Mouse (Mus musculus): Measurements from ENCODE around the gene Gtf3c3.

The Gtf3c3 gene

GRCm38 (mm10) chr1:54438340-54439079 is at the start of gene Gtf3c3:
Gene Gtf3c3 (minus strand): TSS chr1:54438971.
- peak; percentile 80 for DNase-seq (ENCODE audit: low read depth, low spot score)

- no peak for DNase-seq (ENCODE audit: low read depth, low spot score)
Observed at GRCm38 (mm10) chr1:54484744-54485420, 46.1 kb upstream of the Gtf3c3 start.

DNA sequence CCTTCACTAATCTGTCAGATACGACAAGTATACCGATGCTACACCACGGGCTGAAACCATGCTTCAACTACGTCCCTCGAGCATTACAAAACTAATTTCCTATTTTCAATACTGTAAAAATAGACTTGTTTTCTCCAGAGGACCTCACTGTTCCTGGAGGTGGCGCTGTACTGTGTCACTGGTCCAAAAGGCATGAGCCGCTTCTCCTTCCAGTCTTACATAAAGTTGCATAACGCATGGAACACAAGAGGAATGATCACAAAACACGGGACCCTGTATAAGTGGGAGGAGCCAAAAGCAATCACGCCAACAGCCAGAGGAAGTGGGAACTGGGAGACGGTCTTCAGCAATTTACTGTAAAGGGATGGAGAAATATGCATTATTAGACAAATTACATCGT is 41.7 kb upstream of the Gtf3c3 start:
- no peak for DNase-seq (ENCODE audit: low read depth, low spot score)

- DNase-seq (ENCODE audit: low read depth, low spot score), result no peak
Observed at GRCm38 (mm10) chr1:54468662-54469061, 29.9 kb upstream of the Gtf3c3 start.

DNA sequence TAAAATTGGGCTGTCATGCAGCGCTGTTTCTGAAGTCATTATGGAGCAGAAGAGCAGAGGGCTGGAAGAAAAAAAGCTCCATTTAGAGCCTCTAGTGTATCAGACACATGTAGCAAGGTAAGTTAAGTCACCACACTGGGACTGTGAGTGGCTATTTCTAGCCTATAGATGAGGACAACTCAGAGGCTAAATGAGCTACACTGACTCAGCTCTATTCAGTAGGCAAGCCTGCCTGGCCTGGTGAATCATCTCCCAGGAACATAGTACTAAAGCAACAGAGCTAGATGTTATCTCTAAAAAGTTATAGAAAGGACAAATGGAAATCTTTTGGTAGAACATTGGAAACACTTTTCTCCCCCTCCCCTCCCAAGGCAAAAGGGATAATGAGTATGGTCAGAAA is 28.6 kb upstream of the Gtf3c3 start:
- DNase-seq (ENCODE audit: low read depth, low spot score), result no peak

DNA sequence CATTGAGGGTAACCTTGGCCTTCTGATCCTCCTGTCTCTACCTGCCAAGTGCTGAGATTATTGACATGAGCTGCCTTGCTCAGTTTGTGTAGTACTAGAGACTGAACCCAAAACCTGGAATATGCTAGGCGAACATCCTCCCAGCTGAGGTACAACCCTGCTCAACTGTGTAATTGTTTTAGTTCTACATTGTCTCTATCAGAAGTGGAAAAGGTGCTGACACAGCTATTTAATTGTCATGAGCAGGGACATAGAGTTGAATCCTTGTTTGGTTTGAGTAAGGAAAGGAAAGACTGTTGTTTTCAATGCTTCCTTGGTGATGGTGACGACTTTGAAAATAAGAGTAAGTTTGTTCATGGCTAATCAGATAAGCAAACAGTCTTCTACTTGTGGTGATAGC is 13.3 kb upstream of the Gtf3c3 start:
- DNase-seq (ENCODE audit: low read depth, low spot score), result no peak

- no peak for DNase-seq (ENCODE audit: low read depth, low spot score)
Observed at GRCm38 (mm10) chr1:54448833-54449232, 10.1 kb upstream of the Gtf3c3 start.

GRCm38 (mm10) chr1:54443641-54444040 is 4.9 kb upstream of the Gtf3c3 start:
- no peak for DNase-seq (ENCODE audit: low read depth, low spot score)

- no peak for DNase-seq (ENCODE audit: low read depth, low spot score)
Observed at GRCm38 (mm10) chr1:54439080-54439476, 307 bp upstream of the Gtf3c3 start.

DNA sequence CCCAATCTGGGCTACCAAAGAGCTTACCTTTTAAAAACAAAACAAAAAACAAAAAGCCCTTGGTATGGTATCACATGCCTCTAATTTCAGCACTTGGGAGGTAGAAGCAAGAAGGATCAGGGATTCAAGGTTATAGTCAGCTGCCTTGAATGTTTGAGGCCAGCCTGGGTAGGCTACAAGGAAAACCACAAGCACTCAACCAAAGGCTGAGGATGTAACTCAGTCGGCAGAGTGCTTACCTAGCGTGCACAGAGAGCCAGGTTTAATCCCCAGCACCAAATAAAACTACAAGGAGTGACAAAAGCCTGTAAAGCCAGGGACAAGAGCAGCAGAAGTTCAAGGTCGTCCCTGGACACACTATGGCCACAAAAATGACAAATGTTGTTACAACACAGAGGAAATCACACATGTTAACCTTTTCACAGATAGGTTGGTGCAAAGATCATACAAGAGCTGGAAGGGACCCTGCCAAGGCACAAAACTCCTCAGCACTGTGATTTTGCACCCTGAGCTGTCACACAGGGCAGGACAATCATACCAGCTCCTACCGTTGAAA is 16.5 kb downstream of the Gtf3c3 start:
- no peak for DNase-seq (ENCODE audit: low read depth, low spot score)

- no peak for DNase-seq (ENCODE audit: low read depth, low spot score)
Observed at GRCm38 (mm10) chr1:54421670-54422069, 17.1 kb downstream of the Gtf3c3 start.

DNA sequence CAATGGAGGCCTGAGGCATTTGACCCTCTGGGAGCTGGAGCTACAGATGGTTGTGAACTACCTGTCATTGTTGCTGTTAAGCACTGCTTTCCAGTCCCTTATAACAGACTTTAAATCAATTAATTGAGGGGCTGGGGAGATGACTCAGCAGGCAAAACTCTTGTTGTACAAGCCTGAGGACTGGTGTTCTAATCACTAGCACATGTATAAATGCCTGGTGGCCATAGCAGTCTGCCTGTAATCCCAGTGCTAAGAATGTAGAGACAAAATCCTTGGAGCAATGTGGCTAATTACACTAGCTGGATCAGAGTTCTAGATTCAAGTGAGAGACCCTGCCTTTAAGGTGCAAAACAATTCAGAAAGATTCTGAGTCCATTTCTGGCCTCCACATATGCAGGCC is 36.0 kb downstream of the Gtf3c3 start:
- no peak for DNase-seq (ENCODE audit: low read depth, low spot score)

DNA sequence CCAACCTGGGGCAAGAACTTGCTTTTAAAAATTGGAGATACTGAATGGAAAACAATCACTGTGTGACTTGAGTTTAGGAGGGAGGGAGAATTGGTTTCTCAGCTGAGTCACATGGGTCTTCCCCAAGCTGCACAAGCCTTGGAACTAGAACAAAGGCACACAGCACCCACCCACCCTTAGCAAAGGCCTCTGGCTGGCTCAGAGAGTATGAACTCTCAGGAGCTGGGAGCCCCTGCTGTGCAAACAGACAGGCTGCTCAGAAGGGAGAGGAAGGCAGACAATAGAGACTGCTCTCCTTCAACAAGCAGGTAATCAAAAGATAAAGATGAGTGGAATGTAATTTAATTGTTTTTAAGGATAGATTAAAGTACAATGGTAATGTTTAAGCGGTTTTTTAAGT is 54.5 kb downstream of the Gtf3c3 start:
- DNase-seq (ENCODE audit: low read depth, low spot score), result no peak

DNA sequence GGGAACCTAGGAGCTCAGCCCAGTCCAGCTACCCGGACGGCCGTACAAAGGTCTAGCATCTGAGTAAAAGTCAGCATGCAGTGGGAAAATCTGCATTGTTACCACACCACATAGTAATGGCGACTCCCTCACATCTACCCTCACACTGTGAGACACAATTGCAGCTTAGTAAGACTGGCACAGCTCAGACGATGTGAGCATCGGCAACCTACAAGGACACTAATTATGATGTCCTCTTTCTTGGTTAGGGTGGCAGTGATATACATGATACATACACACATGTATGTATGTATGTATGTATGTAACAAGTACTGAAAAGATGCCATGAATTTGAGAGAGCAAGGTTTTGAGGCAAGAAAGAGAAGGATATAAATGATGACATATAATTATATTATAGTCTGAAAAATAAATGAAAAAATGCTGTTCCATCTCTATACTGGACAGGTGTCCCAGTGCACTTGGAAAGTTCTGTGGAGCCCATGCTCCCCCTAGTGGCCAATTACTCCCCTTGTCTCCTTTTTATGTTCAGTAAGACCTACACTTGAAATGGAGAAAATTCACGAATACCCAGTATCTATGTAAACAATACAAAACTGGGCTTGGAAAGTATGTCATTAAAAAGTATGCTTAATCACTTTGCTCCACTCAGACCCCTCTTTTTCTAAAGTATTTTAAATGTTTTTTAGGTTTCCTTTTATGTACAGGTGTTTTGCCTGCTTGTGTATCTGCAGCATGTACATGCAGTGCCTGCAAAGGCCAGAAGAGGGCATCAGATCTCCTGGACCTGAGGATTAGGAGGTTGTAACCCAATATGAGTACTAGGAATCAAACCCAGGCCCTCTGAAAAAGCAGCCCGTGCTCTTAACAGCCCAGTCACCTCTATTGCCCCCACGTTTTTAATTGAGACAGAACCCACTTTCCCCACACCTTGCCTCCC is 57.5 kb downstream of the Gtf3c3 start:
- DNase-seq (ENCODE audit: low read depth, low spot score), result peak; percentile 64

GRCm38 (mm10) chr1:54377506-54378051 is 61.2 kb downstream of the Gtf3c3 start:
- DNase-seq (ENCODE audit: low read depth, low spot score), result no peak

- no peak for DNase-seq (ENCODE audit: low read depth, low spot score)
Observed at GRCm38 (mm10) chr1:54356566-54356965, 82.2 kb downstream of the Gtf3c3 start.

DNA sequence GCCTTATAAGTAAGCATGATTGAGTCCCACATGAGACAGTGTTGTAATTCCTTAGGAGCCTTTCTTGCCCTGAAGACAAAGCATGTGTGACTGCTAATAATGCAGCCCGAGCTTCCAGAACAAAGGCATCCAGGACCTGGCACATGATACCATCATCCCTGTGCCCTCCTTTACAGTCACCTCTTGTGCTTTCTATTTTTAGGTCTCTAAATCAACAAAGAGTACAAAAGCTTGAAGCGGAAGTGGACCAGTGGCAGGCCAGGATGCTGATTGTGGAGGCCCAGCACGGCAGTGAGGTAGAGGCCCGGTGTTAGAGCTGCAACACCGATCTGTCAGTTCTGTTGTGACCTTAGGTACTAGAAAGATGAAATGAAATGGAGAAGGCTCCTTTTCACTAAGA is 83.3 kb downstream of the Gtf3c3 start:
- no peak for DNase-seq (ENCODE audit: low read depth, low spot score)

- DNase-seq (ENCODE audit: low read depth, low spot score), result no peak
Observed at GRCm38 (mm10) chr1:54354786-54355185, 84.0 kb downstream of the Gtf3c3 start.
